Mouse (Mus musculus): Measurements from ENCODE around the gene Nfix.
A peak's percentile ranks its signal among the peaks of the same experiment; 100 is the strongest.
"Not testable (repeated sequence)": the region's sequence is repeated elsewhere in the genome, so short reads cannot be mapped to it uniquely, and the experiment has no call there.

The Nfix gene

GRCm38 (mm10) chr8:84832759-84833742 lies 32.9 kb upstream of the Nfix start:
- DNase-seq (ENCODE audit: inconsistent age in 2 of 2, low spot score in 1 of 2), result peak in 1 of 2 experiments; percentile 59

GRCm38 (mm10) chr8:84832034-84832717 lies 32.0 kb upstream of the Nfix start:
- DNase-seq (ENCODE audit: inconsistent age in 2 of 2, low spot score in 1 of 2), result peak; percentile 87 to 95

DNA sequence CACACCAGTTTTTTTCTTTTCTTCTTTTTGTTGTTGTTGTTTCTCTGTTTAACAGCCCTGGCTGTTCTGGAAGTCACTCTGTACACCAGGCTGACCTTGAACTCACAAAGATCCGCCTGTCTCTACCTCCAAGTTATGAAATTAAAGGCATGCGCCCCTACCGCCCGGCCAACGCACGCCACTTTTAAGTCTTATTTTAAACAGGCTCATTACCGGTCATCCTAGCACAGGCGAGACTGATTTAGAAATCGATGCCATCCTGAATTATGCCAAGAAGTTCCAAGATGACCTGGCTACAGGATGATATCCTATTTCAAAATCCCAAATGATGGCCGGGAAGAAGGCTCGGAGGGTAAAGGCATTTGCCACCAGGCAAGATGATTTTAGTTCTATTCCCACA lies 31.3 kb upstream of the Nfix start, which contains the start of gene Gadd45gip1:
Gene Gadd45gip1 (plus strand): TSS at position 33 of the 400 bp plus-strand sequence.
- DNase-seq (ENCODE audit: inconsistent age in 2 of 2, low spot score in 1 of 2), result peak; percentile 69 to 88

GRCm38 (mm10) chr8:84826518-84826917 lies 26.4 kb upstream of the Nfix start:
- DNase-seq (ENCODE audit: inconsistent age in 2 of 2, low spot score in 1 of 2), result not testable (repeated sequence)

DNA sequence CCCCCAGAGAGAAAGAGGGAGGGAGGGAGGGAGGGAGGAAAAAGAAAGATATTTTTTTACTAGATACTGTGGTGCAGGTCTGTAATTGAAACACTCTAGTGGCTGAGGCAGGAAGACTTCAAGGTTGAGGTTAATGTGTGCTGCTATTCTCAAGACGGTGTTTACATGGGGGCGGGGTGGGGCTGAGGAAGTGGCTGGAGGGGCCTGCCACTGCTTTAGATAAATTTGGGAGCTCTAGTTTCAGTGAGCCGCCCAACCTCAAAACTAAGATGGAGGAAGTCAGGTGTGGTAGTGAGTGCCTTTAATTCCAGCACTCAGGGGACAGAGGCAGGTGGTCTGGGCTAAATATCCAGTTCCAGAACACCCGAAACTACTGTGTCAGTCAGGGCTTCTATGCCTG lies 25.5 kb upstream of the Nfix start:
- no peak for DNase-seq (ENCODE audit: inconsistent age in 2 of 2, low spot score in 1 of 2)

GRCm38 (mm10) chr8:84823653-84824052 lies 23.5 kb upstream of the Nfix start:
- peak; percentile 50 to 75 for DNase-seq (ENCODE audit: inconsistent age in 2 of 2, low spot score in 1 of 2)

- no peak for DNase-seq (ENCODE audit: inconsistent age in 2 of 2, low spot score in 1 of 2)
These were observed 22.6 kb upstream of the Nfix start, which contains the start of gene Dand5 for GRCm38 (mm10) chr8:84822723-84823122. TSS of gene Dand5 (minus strand) at chr8:84822823.

DNA sequence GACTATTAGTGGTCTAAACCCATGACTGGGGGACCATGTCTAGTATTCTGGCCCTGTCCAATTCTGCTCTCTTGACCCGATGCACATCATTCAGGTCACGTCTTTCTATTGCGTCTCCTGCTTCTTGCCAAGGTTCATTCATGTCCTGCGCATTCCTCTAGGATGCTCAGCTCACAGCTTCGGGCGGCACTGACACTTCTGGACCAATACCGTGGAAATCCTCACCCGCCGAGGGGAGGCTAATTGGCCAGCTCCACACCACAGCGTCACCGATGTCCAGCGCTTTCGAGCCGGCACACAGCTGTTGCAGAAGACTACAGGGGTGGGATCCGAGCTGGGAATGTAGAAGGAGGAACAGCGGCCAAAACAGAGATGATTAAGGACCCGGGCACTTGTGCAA lies 16.0 kb upstream of the Nfix start:
- DNase-seq (ENCODE audit: inconsistent age in 2 of 2, low spot score in 1 of 2), result peak in 1 of 2 experiments; percentile 33

DNA sequence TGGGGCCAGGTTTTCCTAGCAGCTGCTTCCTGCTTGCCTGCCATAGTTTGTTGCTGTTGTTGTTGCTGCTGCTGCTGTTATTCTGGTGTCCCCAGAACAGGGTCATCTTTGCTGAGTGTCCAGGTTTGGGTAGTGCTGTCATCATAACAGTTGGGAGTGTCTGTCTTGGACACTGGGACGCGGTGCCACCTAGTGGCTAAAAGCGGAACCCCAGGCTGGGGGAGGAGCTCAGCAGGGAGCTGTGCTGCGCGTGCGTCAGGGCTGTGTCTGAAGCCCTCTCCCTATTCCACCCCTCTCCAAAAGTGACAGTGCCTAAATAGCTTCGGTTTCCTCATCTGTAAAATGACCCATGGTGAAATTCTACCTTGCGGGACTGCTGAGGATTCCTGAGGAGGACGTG lies 15.4 kb upstream of the Nfix start:
- peak; percentile 92 to 98 for DNase-seq (ENCODE audit: inconsistent age in 2 of 2, low spot score in 1 of 2)

DNA sequence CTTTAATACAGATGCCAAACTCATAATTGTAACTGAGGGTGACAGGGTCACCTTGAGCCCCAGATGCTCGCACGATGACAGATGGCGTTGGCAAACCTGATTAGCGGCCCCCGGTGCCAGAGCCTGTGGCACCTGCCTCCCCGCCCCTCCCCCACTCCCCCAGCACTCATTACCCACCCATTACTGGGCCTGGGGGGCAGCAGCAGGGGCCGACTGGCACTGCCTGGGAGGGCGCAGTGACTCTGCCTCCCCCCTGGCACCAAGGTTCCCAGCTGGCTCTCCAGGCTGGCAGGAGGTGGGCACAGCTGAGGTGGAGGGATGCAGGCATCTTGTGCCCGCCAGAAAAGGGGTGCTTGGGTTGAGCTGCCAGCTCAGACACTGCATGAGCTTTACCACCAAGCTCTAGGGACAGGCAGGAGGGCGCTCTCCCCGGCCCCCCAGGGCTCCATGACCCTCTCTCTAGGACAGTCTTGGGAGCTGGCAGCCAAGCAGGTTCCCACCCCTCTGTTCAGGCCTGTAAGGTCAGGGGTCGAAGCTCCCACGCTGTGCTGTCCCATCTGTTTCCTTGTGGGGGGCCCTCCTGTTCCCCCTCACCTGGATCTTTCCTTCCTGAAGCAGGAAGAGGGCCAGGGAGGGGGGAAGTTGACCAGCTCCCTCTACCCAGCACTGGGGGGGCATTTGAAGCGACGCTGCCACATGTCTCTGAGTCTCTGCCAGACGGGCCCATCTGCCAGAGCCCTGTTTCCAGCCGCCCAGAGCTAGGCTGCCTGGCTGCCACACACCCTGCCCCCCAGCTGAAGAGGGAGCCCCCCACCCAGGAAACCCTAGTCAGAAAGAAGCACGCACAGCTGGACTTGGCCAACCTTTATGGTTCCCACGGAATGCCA lies 14.7 kb upstream of the Nfix start:
- DNase-seq (ENCODE audit: inconsistent age in 2 of 2, low spot score in 1 of 2), result peak in 1 of 2 experiments; percentile 51

DNA sequence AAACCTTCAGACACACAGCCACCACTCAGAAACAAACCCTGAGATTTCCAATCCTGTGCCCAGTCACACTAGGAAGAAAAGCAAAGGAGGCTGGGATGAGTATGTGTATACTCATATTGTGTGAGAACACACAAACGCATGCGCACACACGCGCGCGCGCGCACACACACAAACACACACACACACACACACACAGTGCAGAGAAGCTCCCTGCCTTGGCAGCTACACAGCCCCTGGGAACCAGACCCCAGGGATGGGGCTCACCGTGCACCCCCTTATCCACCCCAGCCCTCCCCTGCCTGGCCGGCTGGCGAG lies 14.1 kb upstream of the Nfix start:
- DNase-seq (ENCODE audit: inconsistent age in 2 of 2, low spot score in 1 of 2), result no peak

DNA sequence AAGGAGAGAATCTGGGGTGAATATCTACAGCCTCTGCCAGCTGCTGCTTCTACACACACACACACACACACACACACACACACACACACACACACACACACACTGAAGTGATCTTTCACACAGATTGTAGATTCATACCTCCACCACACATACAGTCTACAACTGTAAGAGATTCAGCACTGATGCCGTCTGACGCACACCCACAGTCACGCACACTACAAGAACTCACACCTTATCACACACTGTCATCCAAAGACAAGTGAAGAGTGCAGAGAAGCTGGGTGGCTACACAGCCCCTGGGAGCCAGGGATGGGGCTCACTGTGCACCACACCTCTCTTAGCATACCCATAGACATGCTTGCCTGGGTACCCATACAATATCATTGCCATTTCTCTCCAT lies 13.7 kb upstream of the Nfix start:
- no peak for DNase-seq (ENCODE audit: inconsistent age in 2 of 2, low spot score in 1 of 2)

GRCm38 (mm10) chr8:84813059-84813458 lies 12.9 kb upstream of the Nfix start:
- DNase-seq (ENCODE audit: inconsistent age in 2 of 2, low spot score in 1 of 2), result peak; percentile 78 to 94

- no peak for DNase-seq (ENCODE audit: inconsistent age in 2 of 2, low spot score in 1 of 2)
These were observed 11.2 kb upstream of the Nfix start for GRCm38 (mm10) chr8:84811303-84811702.

GRCm38 (mm10) chr8:84810896-84811295 lies 10.8 kb upstream of the Nfix start:
- DNase-seq (ENCODE audit: inconsistent age in 2 of 2, low spot score in 1 of 2), result peak; percentile 93 to 98

DNA sequence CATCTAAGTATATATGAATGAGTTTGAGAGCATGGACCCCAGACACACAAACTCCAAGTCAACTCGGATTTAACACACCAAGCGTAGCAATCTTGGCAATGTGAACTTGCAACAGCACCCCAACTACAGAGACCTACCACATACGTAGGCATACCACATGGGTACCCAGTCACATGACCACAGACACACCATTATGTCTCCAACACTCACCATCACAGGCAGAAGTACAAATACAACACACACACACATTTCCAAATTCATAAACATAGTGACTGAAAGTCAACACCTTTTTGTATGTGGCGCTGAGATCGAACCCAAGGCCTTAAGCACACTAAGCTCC lies 9.8 kb upstream of the Nfix start:
- DNase-seq (ENCODE audit: inconsistent age in 2 of 2, low spot score in 1 of 2), result no peak

DNA sequence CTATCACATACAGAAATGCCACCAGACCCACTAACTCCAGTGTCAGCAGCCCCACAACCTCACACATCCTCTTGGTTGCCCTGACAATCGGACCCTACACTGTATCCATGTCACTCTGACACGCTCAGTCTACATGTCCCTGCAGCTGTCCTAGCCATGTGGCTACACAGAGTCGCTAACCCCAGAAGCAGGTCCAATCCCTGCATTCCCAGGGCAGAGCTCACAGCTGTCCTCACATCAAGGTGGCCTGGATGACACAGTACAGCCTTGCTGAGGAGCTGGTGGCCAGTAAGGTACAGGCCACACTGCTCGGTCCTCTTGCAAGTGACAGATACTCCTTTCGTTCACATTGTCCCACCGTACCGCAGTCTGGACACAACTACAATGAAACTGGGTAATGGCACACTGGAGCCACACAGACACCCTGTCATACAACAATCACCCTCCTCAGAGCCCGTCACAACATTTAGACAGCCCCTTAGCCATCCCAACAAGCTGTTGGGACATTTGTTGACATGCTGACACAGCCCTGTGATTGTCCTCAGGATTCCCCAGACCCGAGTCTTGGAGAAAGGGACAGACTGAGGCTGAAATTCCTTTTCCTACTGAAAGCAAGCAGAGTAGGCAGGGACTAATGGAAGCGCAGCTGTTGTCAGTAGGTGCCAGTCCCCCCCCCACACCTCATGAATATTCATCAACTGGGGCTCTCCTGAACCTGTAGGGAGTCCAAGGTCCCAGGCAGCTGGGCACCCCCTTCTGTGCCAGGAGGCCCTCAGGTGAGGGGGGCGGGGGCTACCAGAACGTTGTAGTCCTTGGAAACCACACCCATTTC lies 9.2 kb upstream of the Nfix start:
- DNase-seq (ENCODE audit: inconsistent age in 2 of 2, low spot score in 1 of 2), result no peak

DNA sequence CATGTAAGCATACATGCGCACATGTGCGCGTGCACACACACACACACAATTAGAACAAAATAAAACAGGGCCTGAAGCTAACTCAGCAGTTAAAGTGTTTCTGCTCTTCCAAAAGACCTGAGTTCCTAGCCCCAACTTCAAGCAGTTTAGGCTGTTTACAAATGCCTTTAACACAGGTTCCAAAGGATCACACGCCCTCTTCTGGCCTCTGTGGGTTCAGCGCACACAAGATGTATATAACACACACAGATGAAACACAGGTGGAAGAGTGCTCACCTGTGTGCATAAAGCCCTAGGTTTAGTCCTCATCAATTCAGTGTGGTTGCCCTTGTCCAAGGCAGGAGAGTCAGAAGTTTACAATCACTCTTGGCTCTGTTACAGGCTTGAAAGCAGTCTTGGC lies 5.9 kb upstream of the Nfix start:
- DNase-seq (ENCODE audit: inconsistent age in 2 of 2, low spot score in 1 of 2), result no peak

- DNase-seq (ENCODE audit: inconsistent age in 2 of 2, low spot score in 1 of 2), result peak; percentile 76 to 91
These were observed 810 bp downstream of the Nfix start for GRCm38 (mm10) chr8:84799136-84799931.
